Comparison of ENCODE assay signal across 8 mouse cellular contexts in the genomic region with DNA sequence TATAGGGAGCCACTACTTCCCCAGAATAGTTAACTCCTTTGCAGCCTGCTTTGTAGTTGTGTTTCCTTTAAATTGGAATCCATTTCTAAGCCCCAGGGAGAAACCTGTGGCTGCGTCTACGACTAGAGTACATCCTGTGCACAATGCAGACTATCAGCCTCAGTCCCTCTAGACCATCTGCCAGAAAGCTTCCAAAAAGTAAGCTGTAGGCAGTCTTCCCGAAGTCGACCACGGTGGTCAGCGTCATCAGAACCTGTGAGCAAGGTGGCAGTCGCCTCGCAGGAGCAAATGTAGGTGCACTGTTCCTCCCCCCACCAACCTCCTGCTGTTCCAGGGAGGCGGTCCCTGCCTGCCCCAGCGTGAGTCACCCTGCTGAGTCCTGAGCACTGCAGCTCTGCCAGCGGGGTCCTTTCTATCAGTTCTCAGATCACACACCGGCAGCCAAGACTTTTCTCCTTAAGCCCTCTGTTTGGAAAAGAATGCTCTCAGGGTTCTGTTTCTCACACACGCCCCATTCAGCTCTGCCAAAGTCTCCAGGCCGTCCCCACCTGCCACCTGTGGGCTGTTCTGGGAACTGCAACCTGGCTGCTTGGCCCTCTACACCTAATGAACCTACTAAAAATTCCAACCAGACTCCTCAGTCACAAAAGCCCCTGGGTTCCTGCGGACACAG. TPM values are rescaled to one million over a fixed set of nuclear protein-coding genes. Genes with fewer than 3 reads are reported as not detected.
DNase-seq lines count a peak whose midpoint lies in the region; ATAC-seq and TF ChIP-seq lines count a peak whose summit lies in the region.

No protein-coding gene starts in this region.

- peak overlapping the region; percentile 43 for H3K4me2 ChIP-seq in forebrain, embryonic 13.5 days
- peak overlapping the region; percentile 40 for H3K4me2 ChIP-seq in heart, postnatal 0 days (ENCODE audit: low read depth, low read length)
- peak overlapping the region; percentile 37; the same call in 1 of the 2 replicates for H3K4me2 ChIP-seq in liver, embryonic 16.5 days (ENCODE audit: low read depth, low read length)
- peak overlapping the region; percentile 25; the same call in 1 of the 2 replicates for H3K4me2 ChIP-seq in neural tube, embryonic 13.5 days

- peak; percentile 88 for TF ChIP-seq CTCF in heart, postnatal 0 days (IDR thresholded peaks at IDR 0.05; ENCODE audit: low read depth)
- TF ChIP-seq CTCF in testis, adult 2 months (IDR thresholded peaks at IDR 0.05; ENCODE audit: control insufficient read depth, insufficient read depth, insufficient replicate concordance, low read depth, low read length): peak; percentile 81

- no peak for TF ChIP-seq POLR2A in testis, adult 2 months (IDR thresholded peaks at IDR 0.05; ENCODE audit: control insufficient read depth, low read depth, low read length)

- DNase-seq in ES-CJ7 (ENCODE audit: low read depth, low spot score): peak; percentile 89
- DNase-seq in cerebellum, adult 11 months: peak; percentile 59
- DNase-seq in heart, postnatal 0 days (ENCODE audit: low spot score): peak; percentile 63
- peak; percentile 79 to 93 for DNase-seq in kidney, postnatal 36 days

- no peaks in the 10 kb centered on the region for H3K27me3 ChIP-seq in forebrain, embryonic 13.5 days
- H3K27me3 ChIP-seq in heart, postnatal 0 days (ENCODE audit: control insufficient read depth, insufficient read depth, low read length): no peaks in the 10 kb centered on the region
- no peaks in the 10 kb centered on the region for H3K27me3 ChIP-seq in liver, embryonic 16.5 days (ENCODE audit: control insufficient read depth, insufficient read depth, low read depth, low read length)
- H3K27me3 ChIP-seq in neural tube, embryonic 13.5 days: no peaks in the 10 kb centered on the region
- no peaks in the 10 kb centered on the region for H3K27me3 ChIP-seq in testis, adult 2 months (ENCODE audit: control insufficient read depth, insufficient read depth, low read length)

- no peak overlapping the region for H3K27ac ChIP-seq in forebrain, embryonic 13.5 days
- H3K27ac ChIP-seq in heart, postnatal 0 days (ENCODE audit: low read depth): no peak overlapping the region
- no peak overlapping the region for H3K27ac ChIP-seq in liver, embryonic 16.5 days (ENCODE audit: low read length)
- no peak overlapping the region for H3K27ac ChIP-seq in neural tube, embryonic 13.5 days (replicated peaks)
- no peak overlapping the region for H3K27ac ChIP-seq in testis, adult 2 months (ENCODE audit: control insufficient read depth, insufficient read depth, low read depth, low read length)

- WGBS in forebrain, embryonic 13.5 days: 29% methylated on average over 15 of the region's 15 CpGs
- 27% methylated on average over 15 of the region's 15 CpGs for WGBS in heart, postnatal 0 days
- WGBS in liver, embryonic 16.5 days (ENCODE audit: insufficient replicate concordance): 31% methylated on average over 15 of the region's 15 CpGs
- 44% methylated on average over 15 of the region's 15 CpGs for WGBS in neural tube, embryonic 13.5 days

- no peak overlapping the region for H3K4me3 ChIP-seq in forebrain, embryonic 13.5 days
- H3K4me3 ChIP-seq in heart, postnatal 0 days (ENCODE audit: low read depth, low read length): no peak overlapping the region
- H3K4me3 ChIP-seq in liver, embryonic 16.5 days (ENCODE audit: low read depth, low read length): peak overlapping the region; percentile 29; the same call in 1 of the 2 replicates
- no peak overlapping the region for H3K4me3 ChIP-seq in neural tube, embryonic 13.5 days
- H3K4me3 ChIP-seq in testis, adult 2 months (ENCODE audit: control insufficient read depth, low read depth, low read length): no peak overlapping the region; the same call in 1 of the 2 replicates

- peak; percentile 70 for ATAC-seq in forebrain, embryonic 13.5 days
- ATAC-seq in heart, postnatal 0 days (ENCODE audit: insufficient read depth, low read depth): peak; percentile 60
- no peak for ATAC-seq in liver, embryonic 16.5 days (ENCODE audit: low read depth)
- 0 out of 2 replicates have a peak, but pooled peaks have one; percentile 47 for ATAC-seq in neural tube, embryonic 13.5 days (ENCODE audit: low read depth)

- no peaks in the 10 kb centered on the region for H3K9me3 ChIP-seq in forebrain, embryonic 13.5 days (replicated peaks)
- no peaks in the 10 kb centered on the region for H3K9me3 ChIP-seq in heart, postnatal 0 days (replicated peaks; ENCODE audit: control insufficient read depth, low read length)
- H3K9me3 ChIP-seq in liver, embryonic 16.5 days (replicated peaks; ENCODE audit: control insufficient read depth, low read length): no peaks in the 10 kb centered on the region
- no peaks in the 10 kb centered on the region for H3K9me3 ChIP-seq in neural tube, embryonic 13.5 days

- H3K9ac ChIP-seq in forebrain, embryonic 13.5 days: no peak overlapping the region
- H3K9ac ChIP-seq in heart, postnatal 0 days (replicated peaks; ENCODE audit: low read depth, low read length): no peak overlapping the region
- no peak overlapping the region for H3K9ac ChIP-seq in liver, embryonic 16.5 days (ENCODE audit: low read depth, low read length)
- H3K9ac ChIP-seq in neural tube, embryonic 13.5 days: no peak overlapping the region

- H3K4me1 ChIP-seq in forebrain, embryonic 13.5 days: no peaks in the 10 kb centered on the region
- no peaks in the 10 kb centered on the region for H3K4me1 ChIP-seq in heart, postnatal 0 days (ENCODE audit: control insufficient read depth, insufficient read depth)
- no peaks in the 10 kb centered on the region for H3K4me1 ChIP-seq in liver, embryonic 16.5 days (ENCODE audit: control insufficient read depth, low read depth, low read length)
- peaks cover 3% of the 10 kb centered on the region; the same call in 1 of the 2 replicates for H3K4me1 ChIP-seq in neural tube, embryonic 13.5 days (replicated peaks)
- H3K4me1 ChIP-seq in testis, adult 2 months (ENCODE audit: control insufficient read depth, insufficient read depth, low read length): peaks cover 5% of the 10 kb centered on the region

- no peaks in the 10 kb centered on the region for H3K36me3 ChIP-seq in forebrain, embryonic 13.5 days (ENCODE audit: poor library complexity, severe bottlenecking)
- no peaks in the 10 kb centered on the region for H3K36me3 ChIP-seq in heart, postnatal 0 days (replicated peaks; ENCODE audit: control insufficient read depth, insufficient read depth, low read length)
- no peaks in the 10 kb centered on the region for H3K36me3 ChIP-seq in liver, embryonic 16.5 days (ENCODE audit: control insufficient read depth, insufficient read depth)
- H3K36me3 ChIP-seq in neural tube, embryonic 13.5 days: no peaks in the 10 kb centered on the region
- H3K36me3 ChIP-seq in testis, adult 2 months (ENCODE audit: control insufficient read depth, insufficient read depth, low read length): no peaks in the 10 kb centered on the region

- no peak for TF ChIP-seq EP300 in heart, postnatal 0 days (IDR thresholded peaks at IDR 0.05; ENCODE audit: low read depth)

RNA-seq across cellular contexts. Expression of gene Ripk4, which starts 14.9 kb away (rescaled TPM):
- polyA plus RNA-seq in forebrain, embryonic 13.5 days (2015; fragmentation: Nextera tagmentation; extraction: Ambion mirVana): 0.25 and 0.33 TPM in 2 replicates
- 3.2 and 4.3 TPM in 2 replicates for total RNA-seq in heart, postnatal 0 days (2014; rRNA removed; ENCODE audit: low replicate concordance)
- polyA plus RNA-seq in heart, postnatal 0 days (2015; fragmentation: Nextera tagmentation; extraction: Ambion mirVana): 1.1 and 1.3 TPM in 2 replicates
- polyA plus RNA-seq in liver, embryonic 16.5 days (2015; fragmentation: Nextera tagmentation; extraction: Ambion mirVana): 3.2 and 3.3 TPM in 2 replicates
- polyA plus RNA-seq in neural tube, embryonic 13.5 days (2015; fragmentation: Nextera tagmentation; extraction: Ambion mirVana): 0.37 and 0.46 TPM in 2 replicates
- polyA plus RNA-seq in testis, adult 2 months (2012; rRNA removed): 1.7 and 1.8 TPM in 2 replicates
